Mouse (Mus musculus): ENCODE results near the gene Grin2d. TPM values are rescaled to one million over a fixed set of nuclear protein-coding genes. Genes with fewer than 3 reads are reported as not detected.
"Not testable (repeated sequence)": the region's sequence is repeated elsewhere in the genome, so short reads cannot be mapped to it uniquely, and the experiment has no call there.

Grin2d gene
- total RNA-seq, 2 experiments from 2014 or later, result 0.36 to 0.49 TPM

GRCm38 (mm10) chr7:45901562-45901961 is 23.4 kb upstream of the Grin2d start:
- intact Hi-C loops (cut with DNase I), result no loop called here
- no peak for DNase-seq (ENCODE audit: low spot score)

- intact Hi-C loops (cut with DNase I), result not testable (repeated sequence)
Measured at GRCm38 (mm10) chr7:45898125-45898524, 19.9 kb upstream of the Grin2d start.

GRCm38 (mm10) chr7:45897258-45897757 is 19.1 kb upstream of the Grin2d start:
- intact Hi-C loops (cut with DNase I), result loop anchor here (2.0 kb wide), 1 partner anchor 27 kb away; the partner anchor contains the start of gene Ccdc114
- no peak for DNase-seq (ENCODE audit: low spot score)

More at GRCm38 (mm10) chr7:45898125-45898524, 19.9 kb upstream of the Grin2d start:
- not testable (repeated sequence) for DNase-seq (ENCODE audit: low spot score)

- DNase-seq (ENCODE audit: low spot score), result peak; percentile 95
- intact Hi-C loops (cut with DNase I), result loop anchor here (2.0 kb wide), 1 partner anchor 28 kb away; the partner anchor contains the start of gene Ccdc114
Measured at GRCm38 (mm10) chr7:45896517-45897257, 18.5 kb upstream of the Grin2d start, which contains the start of the genes Syngr4 and Tmem143. Syngr4 (minus strand) TSS chr7:45896714. Tmem143 (plus strand) TSS chr7:45896941.

- intact Hi-C loops (cut with DNase I), result loop anchor here (2.0 kb wide), 2 partner anchors 17 to 29 kb away; partner anchors contain the start of genes Ccdc114 and Grin2d
- no peak for DNase-seq (ENCODE audit: low spot score)
Measured at GRCm38 (mm10) chr7:45895931-45896516, 17.8 kb upstream of the Grin2d start.

- no peak for DNase-seq (ENCODE audit: low spot score)
- intact Hi-C loops (cut with DNase I), result no loop called here
Measured at GRCm38 (mm10) chr7:45892651-45893050, 14.5 kb upstream of the Grin2d start.

- intact Hi-C loops (cut with DNase I), result no loop called here
- DNase-seq (ENCODE audit: low spot score), result no peak
Measured at GRCm38 (mm10) chr7:45887246-45887645, 9.1 kb upstream of the Grin2d start.

GRCm38 (mm10) chr7:45881011-45881410 is 2.8 kb upstream of the Grin2d start:
- DNase-seq (ENCODE audit: low spot score), result no peak
- intact Hi-C loops (cut with DNase I), result no loop called here

GRCm38 (mm10) chr7:45880531-45880930 is 2.4 kb upstream of the Grin2d start:
- no peak for DNase-seq (ENCODE audit: low spot score)
- intact Hi-C loops (cut with DNase I), result no loop called here

- DNase-seq (ENCODE audit: low spot score), result no peak
- intact Hi-C loops (cut with DNase I), result no loop called here
Measured at GRCm38 (mm10) chr7:45876895-45877294, 1.3 kb downstream of the Grin2d start.

GRCm38 (mm10) chr7:45873061-45873947 is 4.9 kb downstream of the Grin2d start:
- peak; percentile 46 for DNase-seq (ENCODE audit: low spot score)
- intact Hi-C loops (cut with DNase I), result loop anchor here (1.0 to 5.0 kb wide), 3 partner anchors 51 to 139 kb away; partner anchors contain the start of gene Ccdc114

GRCm38 (mm10) chr7:45872624-45873023 is 5.6 kb downstream of the Grin2d start, which contains the start of gene Kdelr1:
Kdelr1 (plus strand) TSS chr7:45872772.
- intact Hi-C loops (cut with DNase I), result loop anchor here (1.0 to 5.0 kb wide), 3 partner anchors 52 to 140 kb away; partner anchors contain the start of gene Ccdc114
- peak; percentile 79 for DNase-seq (ENCODE audit: low spot score)

- intact Hi-C loops (cut with DNase I), result loop anchor here (5.0 kb wide), 1 partner anchor 142 kb away; no protein-coding TSS in a partner anchor
- DNase-seq (ENCODE audit: low spot score), result no peak
Measured at GRCm38 (mm10) chr7:45870282-45871058, 7.7 kb downstream of the Grin2d start.

GRCm38 (mm10) chr7:45869787-45870186 is 8.4 kb downstream of the Grin2d start:
- DNase-seq (ENCODE audit: low spot score), result no peak
- intact Hi-C loops (cut with DNase I), result loop anchor here (5.0 kb wide), 1 partner anchor 143 kb away; no protein-coding TSS in a partner anchor

GRCm38 (mm10) chr7:45869107-45869670 is 9.0 kb downstream of the Grin2d start:
- DNase-seq (ENCODE audit: low spot score), result no peak
- intact Hi-C loops (cut with DNase I), result no loop called here

GRCm38 (mm10) chr7:45867871-45868270 is 10.3 kb downstream of the Grin2d start:
- DNase-seq (ENCODE audit: low spot score), result no peak
- intact Hi-C loops (cut with DNase I), result no loop called here

GRCm38 (mm10) chr7:45865925-45866910 is 12.0 kb downstream of the Grin2d start:
- intact Hi-C loops (cut with DNase I), result no loop called here
- DNase-seq (ENCODE audit: low spot score), result peak; percentile 90

All from heart, postnatal 25 days (tissue).